Mouse (Mus musculus): ENCODE measurements around the gene Rap2b. TPM values are rescaled to one million over a fixed set of nuclear protein-coding genes. Genes with fewer than 3 reads are reported as not detected.

Gene Rap2b
- total RNA-seq, 2 experiments from 2014 or later, result 28.8 to 29.4 TPM

DNA sequence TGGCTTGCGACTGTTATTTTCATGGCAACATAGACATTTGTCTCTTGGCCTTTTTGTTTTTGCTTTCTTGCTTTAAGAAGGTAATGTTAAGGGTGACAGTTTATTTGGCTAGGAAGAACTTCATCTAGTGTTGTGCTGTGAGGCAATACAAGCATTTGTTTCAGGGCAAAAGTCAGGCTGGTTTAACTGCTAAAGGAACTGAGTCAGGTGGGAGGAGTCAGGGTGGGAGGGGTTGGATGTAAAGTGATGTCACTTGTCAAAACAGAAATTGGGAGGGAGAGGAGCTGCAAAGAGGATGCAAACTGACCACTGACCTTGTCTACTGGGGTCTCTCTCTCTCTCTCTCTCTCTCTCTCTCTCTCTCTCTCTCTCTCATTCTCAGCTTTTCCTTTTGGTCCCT, 7.0 kb downstream of the Rap2b start:
- no peak for DNase-seq
- intact Hi-C loops (cut with DNase I), result loop anchor here (5.0 to 10.0 kb wide), 2 partner anchors 111 to 806 kb away; no protein-coding TSS in a partner anchor

DNA sequence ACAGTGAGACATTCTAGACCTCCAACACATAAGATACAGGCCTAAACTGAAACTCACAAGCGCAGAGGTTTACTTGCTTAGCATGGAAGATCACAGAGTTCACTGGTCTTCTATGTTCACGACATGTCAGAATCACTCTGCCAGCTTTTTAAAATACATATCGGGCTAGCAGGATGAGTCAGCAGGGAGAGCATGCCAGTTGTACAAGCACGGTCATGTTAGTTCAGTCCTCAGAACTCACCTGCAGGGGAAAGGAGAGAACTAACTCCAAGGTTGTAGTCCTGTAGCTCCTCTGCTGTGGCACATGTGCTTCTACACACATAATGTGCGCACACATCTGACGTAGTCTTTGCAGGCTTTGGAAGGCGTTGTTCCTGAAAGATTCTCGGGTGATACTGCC, 14.6 kb downstream of the Rap2b start:
- intact Hi-C loops (cut with DNase I), result no loop called here

DNA sequence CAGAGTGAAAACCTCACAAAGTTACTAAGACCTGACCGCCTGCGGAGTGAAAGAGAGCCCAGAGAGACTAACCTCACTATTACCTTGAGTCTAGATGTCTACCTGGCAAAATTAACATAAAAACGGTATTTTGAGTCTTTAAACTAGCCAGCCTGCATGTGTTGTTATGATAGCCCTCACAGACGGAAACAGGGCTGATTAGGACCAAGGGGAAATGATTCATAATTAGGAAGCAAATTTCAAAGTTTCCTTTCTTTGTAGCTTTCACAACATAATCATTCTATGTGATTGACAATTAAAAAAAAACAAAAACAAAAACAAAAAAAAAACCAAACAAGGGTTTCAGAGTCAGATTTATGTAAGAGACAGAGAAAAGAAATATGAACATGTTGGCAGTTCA, 24.9 kb downstream of the Rap2b start:
- intact Hi-C loops (cut with DNase I), result no loop called here
- no peak for DNase-seq

More for the DNA sequence above, 14.6 kb downstream of the Rap2b start:
- no peak for DNase-seq

DNA sequence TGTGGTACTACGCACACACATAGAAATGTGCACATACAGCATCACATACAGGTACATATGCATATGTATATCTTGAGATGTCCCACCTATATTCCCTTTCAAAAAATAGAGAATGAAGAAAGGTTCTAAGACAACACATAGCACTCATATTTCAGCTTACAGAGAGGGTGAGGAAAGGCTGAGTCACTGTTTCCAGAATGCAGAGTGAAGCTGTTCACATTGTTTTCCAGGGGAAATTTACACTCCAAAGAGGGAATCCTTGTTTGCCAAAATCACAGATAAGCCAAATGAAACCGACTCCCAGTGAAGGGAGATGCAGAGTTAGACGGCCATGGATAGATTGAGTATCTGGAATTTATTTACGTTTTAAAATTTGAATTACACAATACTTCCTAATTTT, 30.1 kb downstream of the Rap2b start:
- DNase-seq, result no peak
- intact Hi-C loops (cut with DNase I), result no loop called here

DNA sequence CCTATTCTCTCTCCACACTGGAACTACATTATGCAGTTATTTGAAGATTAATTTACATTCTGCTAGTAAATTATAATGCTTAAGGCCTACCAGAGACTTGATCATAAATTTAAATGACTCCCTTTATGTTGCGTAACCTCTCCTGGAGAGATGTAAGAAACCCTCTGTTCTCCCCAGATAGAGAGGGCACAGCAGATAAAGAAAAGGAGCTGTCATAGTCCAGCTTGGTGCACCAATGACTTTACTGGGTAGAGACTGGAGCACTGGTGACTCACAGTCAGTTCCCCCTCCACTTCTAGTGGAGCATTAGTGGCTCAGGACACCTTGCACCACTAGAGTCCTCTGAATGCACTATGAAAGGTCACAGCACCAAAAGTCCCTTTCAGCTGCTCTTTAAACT, 31.4 kb downstream of the Rap2b start:
- intact Hi-C loops (cut with DNase I), result no loop called here
- no peak for DNase-seq

DNA sequence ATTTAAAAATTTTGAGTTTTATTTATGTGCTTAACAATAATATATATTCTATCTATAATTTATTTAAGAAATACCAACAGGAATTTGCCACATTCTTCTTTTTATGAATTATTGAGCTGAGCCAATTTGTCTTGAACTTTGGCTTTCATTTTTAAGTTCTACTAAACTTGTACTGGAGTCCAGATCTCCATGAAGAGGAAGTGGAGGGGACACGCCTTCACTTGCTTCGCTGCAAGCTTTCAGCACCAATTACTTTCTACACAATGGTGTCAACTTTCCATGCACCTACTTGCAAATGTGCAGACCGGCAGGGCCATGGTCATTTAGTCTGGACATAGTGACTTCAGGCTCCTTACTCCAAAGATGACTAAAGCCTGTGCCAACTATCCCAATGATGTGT, 32.1 kb downstream of the Rap2b start:
- intact Hi-C loops (cut with DNase I), result no loop called here
- no peak for DNase-seq

DNA sequence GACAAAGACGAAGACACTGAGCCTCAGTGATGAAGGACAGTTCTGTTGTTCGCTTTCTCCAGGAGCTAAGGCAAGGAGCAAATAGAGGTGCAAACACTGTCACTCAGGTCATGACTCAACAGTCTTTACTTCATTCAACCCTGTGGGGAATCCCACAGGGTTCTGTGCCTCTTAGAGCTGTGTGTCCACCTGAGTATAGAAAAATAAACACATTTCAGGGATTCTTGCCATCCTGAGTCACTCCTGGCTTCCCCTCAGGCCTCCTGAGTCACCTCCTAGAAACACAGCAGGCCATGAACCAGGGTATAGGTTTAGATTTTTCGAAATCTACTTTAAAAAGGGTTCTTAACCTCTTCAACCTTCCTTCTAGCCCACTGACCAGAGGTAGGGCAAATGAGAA, 33.9 kb downstream of the Rap2b start:
- no peak for DNase-seq
- intact Hi-C loops (cut with DNase I), result no loop called here

DNA sequence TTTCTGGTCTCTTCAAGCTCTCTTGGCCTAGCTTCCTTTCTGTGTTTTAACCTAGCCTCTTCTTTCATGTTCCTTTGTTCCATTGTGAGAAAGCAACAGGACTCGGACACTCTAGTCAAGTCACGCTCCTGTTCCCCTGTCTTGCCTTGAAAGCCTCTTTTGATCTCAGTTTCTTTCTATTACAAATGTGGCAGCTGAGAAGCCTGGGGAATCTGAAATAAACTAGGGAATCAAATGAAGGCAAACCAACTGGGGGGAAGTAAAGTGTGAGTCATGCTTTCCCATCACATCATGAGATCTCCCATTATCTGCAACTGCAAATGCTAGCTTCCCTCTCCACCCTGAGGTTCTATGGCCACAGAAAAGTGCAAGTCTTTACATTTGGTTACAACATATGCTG, 35.3 kb downstream of the Rap2b start:
- DNase-seq, result no peak
- intact Hi-C loops (cut with DNase I), result no loop called here

DNA sequence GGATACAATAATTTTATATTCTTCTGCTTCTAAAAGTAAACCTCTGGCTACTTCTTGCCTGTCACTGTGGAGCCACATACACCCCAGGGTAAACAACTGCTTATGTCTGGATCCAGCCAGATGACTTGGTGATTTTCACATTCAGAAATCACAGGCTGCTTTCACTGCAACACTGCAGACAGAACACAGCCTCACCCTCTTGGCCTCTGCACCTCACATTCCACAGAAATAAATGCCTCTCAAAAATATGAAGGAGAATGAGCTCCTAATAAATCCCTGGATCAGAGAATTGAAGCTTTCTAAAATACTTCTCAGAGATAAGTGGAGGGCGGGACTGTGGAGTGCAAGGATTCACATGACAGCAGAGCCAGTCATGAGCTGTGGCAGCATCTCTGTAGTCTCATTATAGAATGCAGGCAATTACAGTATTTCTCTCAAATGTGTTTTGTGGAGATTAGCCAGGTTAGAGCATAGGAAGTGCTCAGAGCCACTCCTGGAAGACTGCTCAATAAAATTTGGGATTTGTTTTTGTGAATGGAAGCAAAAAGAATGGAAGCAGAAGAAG, 39.5 kb downstream of the Rap2b start:
- intact Hi-C loops (cut with DNase I), result no loop called here
- no peak for DNase-seq

DNA sequence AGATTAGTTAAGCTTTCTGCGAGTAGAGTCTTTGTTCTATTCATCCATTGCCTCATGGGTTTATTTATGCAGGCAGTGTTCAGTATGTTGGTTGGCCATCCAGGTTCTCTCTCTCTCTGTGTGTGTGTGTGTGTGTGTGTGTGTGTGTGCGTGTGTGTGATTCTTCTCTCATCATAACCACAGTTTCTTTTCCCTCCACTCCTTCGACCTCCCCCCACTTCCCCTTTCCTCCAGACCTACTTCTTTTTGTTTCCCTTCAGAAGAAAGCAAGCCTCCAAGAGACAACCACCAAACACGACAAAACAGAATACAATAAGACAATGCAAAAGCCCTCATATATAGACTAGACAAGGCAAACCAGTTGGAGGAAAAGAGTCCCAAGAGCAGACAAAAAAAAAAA, 45.5 kb downstream of the Rap2b start:
- no peak for DNase-seq
- intact Hi-C loops (cut with DNase I), result no loop called here

DNA sequence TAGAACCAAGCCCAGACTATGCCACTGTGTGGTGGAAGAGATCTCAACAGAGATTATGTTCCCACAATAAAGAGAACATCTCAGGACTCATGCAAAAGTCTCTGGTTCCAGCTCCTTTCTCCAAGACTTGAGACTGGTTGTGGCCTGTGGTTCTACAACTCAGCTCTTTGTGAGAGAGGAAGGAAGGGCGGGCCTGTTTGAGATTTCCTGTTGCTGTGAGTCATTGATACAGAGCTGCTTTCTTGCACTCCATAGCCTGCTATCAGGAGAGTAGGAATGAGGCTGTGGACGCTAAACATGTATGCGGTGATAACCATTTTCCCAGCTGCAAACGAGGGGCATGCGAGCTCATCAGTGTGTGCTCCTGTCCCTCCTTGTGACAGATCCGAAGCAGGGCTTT, 48.2 kb downstream of the Rap2b start:
- intact Hi-C loops (cut with DNase I), result no loop called here
- DNase-seq, result no peak

DNA sequence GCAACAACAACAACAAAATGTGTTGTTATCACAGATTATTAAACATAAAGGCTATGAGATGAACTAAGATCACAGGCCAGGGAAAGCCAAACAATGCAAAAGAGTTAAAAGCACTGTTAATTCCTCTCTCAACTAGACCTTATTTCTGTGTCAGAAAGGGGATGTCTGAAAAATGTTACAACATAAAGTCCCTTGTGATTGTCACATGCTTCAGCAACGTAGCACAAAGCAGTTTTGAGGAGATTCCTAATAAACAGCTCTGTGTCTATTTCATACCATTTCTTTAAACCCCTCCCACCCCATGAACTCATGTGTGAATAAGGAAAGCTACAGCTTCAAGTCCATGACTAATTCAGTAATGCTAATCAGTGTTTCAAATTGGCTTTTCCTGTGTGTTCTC, 54.4 kb downstream of the Rap2b start:
- intact Hi-C loops (cut with DNase I), result no loop called here
- no peak for DNase-seq

Other genes starting within 250 kb of the Rap2b start
- gene B430305J03Rik, start 4.3 kb downstream of the Rap2b start, total RNA-seq (2021), result 1 to 10 TPM; 1.2 to 1.6 TPM